Mouse (Mus musculus) liver, postnatal 0 days (tissue): Measurements from ENCODE around the gene Neu1. TPM values are rescaled to one million over a fixed set of nuclear protein-coding genes. Genes with fewer than 3 reads are reported as not detected.
"Not testable (repeated sequence)": the region's sequence is repeated elsewhere in the genome, so short reads cannot be mapped to it uniquely, and the experiment has no call there.

Experiments used
- ATAC-seq: fragments of 200-750 bp; cut with Nextera tagmentation; 2 replicates; pipeline ENCODE4 v1.8.0; 2017; ENCODE audit warnings: mild to moderate bottlenecking, moderate library complexity
- DNase-seq: peaks from one replicate; pipeline ENCODE4 v3.0.0-alpha.2; 2016
- H3K27ac ChIP-seq: fragments of 300-500 bp; sonication (generic); 2 replicates; pipeline ENCODE4 v1.5.1; 2014; ENCODE audit warnings: antibody characterized with exemption, moderate library complexity, mild to moderate bottlenecking, low read depth
- H3K27me3 ChIP-seq: fragments of 300-500 bp; sonication (generic); 2 replicates; pipeline ENCODE4 v1.6.1; 2014; ENCODE audit warnings: low read length, control low read depth, mixed read lengths; ENCODE audit not compliant: insufficient read depth
- H3K36me3 ChIP-seq: fragments of 300-500 bp; sonication (generic); replicated peaks from 2 replicates; pipeline ENCODE4 v1.6.1; 2014; ENCODE audit warnings: mild to moderate bottlenecking, control low read depth, low read length, moderate library complexity, mixed read lengths; ENCODE audit not compliant: insufficient read depth
- H3K4me1 ChIP-seq: fragments of 300-500 bp; sonication (generic); 2 replicates; pipeline ENCODE4 v1.6.1; 2014; ENCODE audit warnings: antibody characterized with exemption, mild to moderate bottlenecking, control low read depth; ENCODE audit not compliant: insufficient read depth
- H3K4me2 ChIP-seq: fragments of 300-500 bp; sonication (generic); 2 replicates; pipeline ENCODE4 v1.6.1; 2014; ENCODE audit warnings: low read depth, mild to moderate bottlenecking, low read length, moderate library complexity, mixed read lengths
- H3K4me3 ChIP-seq: fragments of 300-500 bp; sonication (generic); 2 replicates; pipeline ENCODE4 v1.5.1; 2014; ENCODE audit warnings: low read depth, low read length
- H3K9ac ChIP-seq: fragments of 300-500 bp; sonication (generic); replicated peaks from 2 replicates; pipeline ENCODE4 v1.6.1; 2014; ENCODE audit warnings: mild to moderate bottlenecking, moderate library complexity
- H3K9me3 ChIP-seq: fragments of 300-500 bp; sonication (generic); 2 replicates; pipeline ENCODE4 v1.6.1; 2016; ENCODE audit warnings: mild to moderate bottlenecking, control low read depth, low read length, mixed read lengths
- CTCF ChIP-seq: sonication (generic); IDR thresholded peaks from 2 replicates; pipeline ENCODE4 v1.5.1; 2016; ENCODE audit warnings: antibody characterized with exemption, low read depth
- EP300 ChIP-seq: IDR thresholded peaks from 2 replicates; pipeline ENCODE4 v1.6.1; 2016; ENCODE audit warnings: antibody characterized with exemption, low read depth, mild to moderate bottlenecking
- WGBS: fragments of 180-500 bp; shearing (Covaris S2); extraction: QIAGEN DNeasy Blood & Tissue Kit; methylation state at CpG from one replicate; pipeline ENCODE4 v1.1.7; 2014; ENCODE audit not compliant: insufficient replicate concordance; 5-methylcytosine and 5-hydroxymethylcytosine counted together
- polyA plus RNA-seq: library from polyadenylated mRNA; unstranded; fragments of >200 nt; fragmentation: Nextera tagmentation; extraction: Ambion mirVana; gene quantifications from 2 replicates; pipeline ENCODE4 v1.2.1, GENCODE M21; 2015

Neu1 gene
- polyA plus RNA-seq, 1 experiment from 2014 or later: 35.6 TPM

- Histone ChIP-seq H3K4me2 (peak within 1 kb of the TSS; percentile 67), H3K27me3 (peaks cover 24% of the 10 kb centered on the region), H3K4me3 (peak within 1 kb of the TSS; percentile 24)
- DNase-seq: peak; percentile 69
- peak; percentile 87 for ATAC-seq
- H3K36me3 ChIP-seq, H3K9me3 ChIP-seq, H3K4me1 ChIP-seq, H3K27ac ChIP-seq, H3K9ac ChIP-seq: not testable (repeated sequence)
- WGBS: under 1% methylated on average over 25 of the region's 33 CpGs
Measured at GRCm38 (mm10) chr17:34972069-34972749, 41.2 kb downstream of the Neu1 start, which contains the start of the genes Hspa1a and Hspa1l. Gene Hspa1a, minus strand, starts transcription at chr17:34972156. Gene Hspa1l, plus strand, starts transcription at chr17:34972703.

GRCm38 (mm10) chr17:34975581-34976492 lies 44.8 kb downstream of the Neu1 start:
- no peak for TF ChIP-seq EP300
- TF ChIP-seq CTCF: no peak
- H3K9ac ChIP-seq: no peak overlapping the region
- no peak; the same call in 1 of the 2 replicates for ATAC-seq
- no peak for DNase-seq
- H3K4me2 ChIP-seq: no peak overlapping the region
- peak overlapping the region; percentile 39; the same call in 1 of the 2 replicates for H3K27ac ChIP-seq
- WGBS: 70% methylated on average over 3 of the region's 3 CpGs
- H3K36me3 ChIP-seq: no peaks in the 10 kb centered on the region
- no peak overlapping the region for H3K4me3 ChIP-seq
- H3K9me3 ChIP-seq: no peaks in the 10 kb centered on the region
- H3K27me3 ChIP-seq: peaks cover 5% of the 10 kb centered on the region; the same call in 1 of the 2 replicates
- H3K4me1 ChIP-seq: peaks cover 14% of the 10 kb centered on the region

GRCm38 (mm10) chr17:34977000-34977399 lies 45.9 kb downstream of the Neu1 start:
- no peak for ATAC-seq
- Histone ChIP-seq H3K4me3 (no peak overlapping the region), H3K27me3 (peaks cover 5% of the 10 kb centered on the region; the same call in 1 of the 2 replicates), H3K36me3 (no peaks in the 10 kb centered on the region), H3K9me3 (no peaks in the 10 kb centered on the region), H3K27ac (no peak overlapping the region), H3K4me1 (peaks cover 19% of the 10 kb centered on the region), H3K9ac (no peak overlapping the region), H3K4me2 (no peak overlapping the region)
- TF ChIP-seq EP300 (no peak), CTCF (no peak)
- WGBS: 92% methylated on average over 20 of the region's 20 CpGs
- no peak for DNase-seq

GRCm38 (mm10) chr17:34978239-34978638 lies 47.2 kb downstream of the Neu1 start:
- 89% methylated on average over 27 of the region's 27 CpGs for WGBS
- no peak for ATAC-seq

GRCm38 (mm10) chr17:34979631-34980030 lies 48.6 kb downstream of the Neu1 start:
- ATAC-seq: peak; percentile 40
- Histone ChIP-seq H3K36me3 (no peaks in the 10 kb centered on the region), H3K27ac (peak overlapping the region; percentile 71), H3K27me3 (no peaks in the 10 kb centered on the region), H3K9me3 (no peaks in the 10 kb centered on the region), H3K4me3 (no peak overlapping the region), H3K4me2 (0 out of 2 replicates have a peak overlapping the region, but pooled peaks have one; percentile 81), H3K9ac (no peak overlapping the region), H3K4me1 (peaks cover 15% of the 10 kb centered on the region)
- WGBS: 61% methylated on average over 4 of the region's 4 CpGs
- TF ChIP-seq EP300 (peak; percentile 61), CTCF (no peak)
- no peak for DNase-seq

More at GRCm38 (mm10) chr17:34978239-34978638, 47.2 kb downstream of the Neu1 start:
- H3K4me1 ChIP-seq: peaks cover 15% of the 10 kb centered on the region
- no peak for TF ChIP-seq CTCF
- no peak for TF ChIP-seq EP300
- H3K4me3 ChIP-seq: no peak overlapping the region
- no peak overlapping the region for H3K4me2 ChIP-seq
- no peak for DNase-seq
- no peaks in the 10 kb centered on the region for H3K9me3 ChIP-seq
- no peak overlapping the region for H3K27ac ChIP-seq
- no peaks in the 10 kb centered on the region for H3K36me3 ChIP-seq
- no peaks in the 10 kb centered on the region for H3K27me3 ChIP-seq
- no peak overlapping the region for H3K9ac ChIP-seq

GRCm38 (mm10) chr17:34980655-34981054 lies 49.6 kb downstream of the Neu1 start:
- peaks cover 3% of the 10 kb centered on the region for H3K36me3 ChIP-seq
- ATAC-seq: no peak
- H3K4me1 ChIP-seq: peaks cover 15% of the 10 kb centered on the region
- H3K4me3 ChIP-seq: peak overlapping the region; percentile 71
- H3K4me2 ChIP-seq: peak overlapping the region; percentile 81
- peak; percentile 82 for TF ChIP-seq CTCF
- no peak for TF ChIP-seq EP300
- peak overlapping the region; percentile 91 for H3K27ac ChIP-seq
- H3K9ac ChIP-seq: peak overlapping the region; percentile 80
- H3K9me3 ChIP-seq: no peaks in the 10 kb centered on the region
- H3K27me3 ChIP-seq: no peaks in the 10 kb centered on the region
- no peak for DNase-seq
- 14% methylated on average over 2 of the region's 2 CpGs for WGBS
